Mouse (Mus musculus): ENCODE measurements around the gene Ror2. TPM values are rescaled to one million over a fixed set of nuclear protein-coding genes. Genes with fewer than 3 reads are reported as not detected.

The Ror2 gene
- polyA plus RNA-seq, 1 experiment from 2014 or later, result 6.9 TPM

- Histone ChIP-seq H3K4me3 (ENCODE audit: low read depth, low read length) (no peak overlapping the region), H3K36me3 (ENCODE audit: control insufficient read depth, insufficient read depth, low read length) (no peaks in the 10 kb centered on the region), H3K27me3 (ENCODE audit: control insufficient read depth, insufficient read depth, low read length) (no peaks in the 10 kb centered on the region), H3K9ac (ENCODE audit: low read length) (no peak overlapping the region; the same call in 1 of the 2 replicates), H3K4me1 (replicated peaks; ENCODE audit: control insufficient read depth, insufficient read depth) (peaks cover 22% of the 10 kb centered on the region), H3K4me2 (replicated peaks; ENCODE audit: low read depth) (0 out of 2 replicates have a peak overlapping the region, but pooled peaks have one; percentile 14), H3K27ac (replicated peaks) (peak overlapping the region; percentile 45), H3K9me3 (ENCODE audit: control insufficient read depth, low read length) (no peaks in the 10 kb centered on the region)
- no peak for TF ChIP-seq CTCF (IDR thresholded peaks at IDR 0.05; ENCODE audit: low read depth)
- no peak for TF ChIP-seq EP300 (optimal IDR thresholded peaks at IDR 0.05)
- DNase-seq (ENCODE audit: low spot score), result no peak
- WGBS, result 47% methylated on average over 18 of the region's 18 CpGs
- no peak for ATAC-seq (ENCODE audit: low FRiP score, low TSS enrichment)
These were observed 49.2 kb downstream of the Ror2 start for GRCm38 (mm10) chr13:53236434-53237401.

GRCm38 (mm10) chr13:53235953-53236352 lies 50.0 kb downstream of the Ror2 start:
- peaks cover 22% of the 10 kb centered on the region for H3K4me1 ChIP-seq (replicated peaks; ENCODE audit: control insufficient read depth, insufficient read depth)
- no peaks in the 10 kb centered on the region for H3K36me3 ChIP-seq (ENCODE audit: control insufficient read depth, insufficient read depth, low read length)
- no peak overlapping the region for H3K4me3 ChIP-seq (ENCODE audit: low read depth, low read length)
- 38% methylated on average over 7 of the region's 7 CpGs for WGBS
- H3K4me2 ChIP-seq (replicated peaks; ENCODE audit: low read depth), result no peak overlapping the region
- H3K9ac ChIP-seq (ENCODE audit: low read length), result no peak overlapping the region
- H3K27me3 ChIP-seq (ENCODE audit: control insufficient read depth, insufficient read depth, low read length), result no peaks in the 10 kb centered on the region
- DNase-seq (ENCODE audit: low spot score) (no peak), ATAC-seq (ENCODE audit: low FRiP score, low TSS enrichment) (no peak)
- no peaks in the 10 kb centered on the region for H3K9me3 ChIP-seq (ENCODE audit: control insufficient read depth, low read length)
- TF ChIP-seq CTCF (IDR thresholded peaks at IDR 0.05; ENCODE audit: low read depth), result no peak
- TF ChIP-seq EP300 (optimal IDR thresholded peaks at IDR 0.05), result no peak
- H3K27ac ChIP-seq (replicated peaks), result no peak overlapping the region

DNA sequence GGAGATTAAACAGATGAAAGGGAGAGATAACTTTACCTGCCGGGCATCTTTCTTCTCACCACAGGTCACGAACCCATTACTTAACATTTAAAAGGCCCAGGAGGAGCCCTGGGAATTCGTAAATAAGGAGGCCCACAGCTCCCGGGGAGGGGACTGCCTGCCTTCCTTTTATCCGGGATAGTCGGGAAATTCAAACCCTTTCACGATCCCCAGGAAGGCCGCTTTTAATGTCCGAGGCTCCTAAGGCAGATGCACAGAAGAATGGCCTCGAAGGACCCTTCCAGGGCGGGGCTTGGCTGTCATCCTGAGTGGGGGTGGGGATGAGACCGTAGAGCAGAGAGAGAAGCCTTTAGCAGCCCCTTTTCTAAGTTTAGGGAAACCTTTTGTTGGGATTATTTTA lies 51.1 kb downstream of the Ror2 start:
- no peak for TF ChIP-seq EP300 (optimal IDR thresholded peaks at IDR 0.05)
- no peak for TF ChIP-seq CTCF (IDR thresholded peaks at IDR 0.05; ENCODE audit: low read depth)
- no peak for DNase-seq (ENCODE audit: low spot score)

DNA sequence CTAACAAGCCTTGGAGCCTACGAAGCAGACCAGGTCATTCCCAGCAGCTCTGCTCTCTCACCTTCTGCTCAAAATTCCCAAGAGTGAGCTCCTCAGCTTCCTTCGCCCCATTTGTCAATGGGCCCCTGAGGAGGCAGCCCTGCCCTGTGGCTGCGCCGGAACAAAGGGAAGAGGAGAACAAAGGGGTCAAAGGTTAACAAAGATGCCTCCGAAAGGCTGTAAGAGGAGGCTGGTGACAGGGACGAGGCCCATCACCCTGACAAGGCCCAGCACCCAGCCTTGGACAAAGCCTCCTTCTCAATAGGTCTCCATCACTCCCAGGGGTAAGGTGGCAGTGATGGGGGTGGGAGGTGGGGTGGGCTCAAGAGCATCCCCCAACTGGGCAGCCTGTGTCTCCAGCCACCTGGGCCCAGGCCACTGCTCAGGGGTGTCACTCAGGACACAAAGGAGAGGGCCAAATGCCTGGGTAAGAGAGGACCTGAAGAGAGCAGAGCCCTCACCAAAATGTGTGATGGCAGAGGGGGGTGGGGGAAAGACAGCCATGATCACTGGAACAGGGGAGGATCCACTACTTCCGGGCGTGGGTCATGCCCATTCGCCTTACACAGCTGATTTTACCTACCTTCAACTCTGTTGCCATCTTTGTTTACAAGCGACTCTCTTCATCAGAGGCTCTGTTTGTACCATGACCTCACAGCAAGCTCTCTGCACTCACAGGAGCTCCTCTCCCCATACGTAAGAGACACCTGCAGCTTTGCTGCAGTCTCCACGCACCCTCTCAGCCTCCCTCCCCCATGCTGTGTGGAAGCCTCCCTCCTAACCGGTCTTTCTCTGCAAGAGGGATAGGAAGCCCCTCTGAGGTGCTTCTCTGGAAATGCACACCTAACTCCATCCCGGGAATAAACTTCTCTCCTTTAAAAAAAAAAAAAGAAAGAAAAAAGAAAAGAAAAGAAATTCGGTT lies 51.8 kb downstream of the Ror2 start:
- WGBS, result 60% methylated on average over 15 of the region's 15 CpGs
- Histone ChIP-seq H3K27ac (replicated peaks) (peak overlapping the region; percentile 45; the same call in 1 of the 2 replicates), H3K9me3 (ENCODE audit: control insufficient read depth, low read length) (no peaks in the 10 kb centered on the region)

More for the DNA sequence above, 51.1 kb downstream of the Ror2 start:
- no peaks in the 10 kb centered on the region for H3K9me3 ChIP-seq (ENCODE audit: control insufficient read depth, low read length)
- no peak overlapping the region for H3K4me2 ChIP-seq (replicated peaks; ENCODE audit: low read depth)
- no peaks in the 10 kb centered on the region for H3K36me3 ChIP-seq (ENCODE audit: control insufficient read depth, insufficient read depth, low read length)
- H3K27ac ChIP-seq (replicated peaks), result no peak overlapping the region
- ATAC-seq (ENCODE audit: low FRiP score, low TSS enrichment), result no peak
- H3K4me1 ChIP-seq (replicated peaks; ENCODE audit: control insufficient read depth, insufficient read depth), result peaks cover 22% of the 10 kb centered on the region
- H3K4me3 ChIP-seq (ENCODE audit: low read depth, low read length), result no peak overlapping the region
- no peak overlapping the region for H3K9ac ChIP-seq (ENCODE audit: low read length)
- no peaks in the 10 kb centered on the region for H3K27me3 ChIP-seq (ENCODE audit: control insufficient read depth, insufficient read depth, low read length)
- 18% methylated on average over 12 of the region's 12 CpGs for WGBS

DNA sequence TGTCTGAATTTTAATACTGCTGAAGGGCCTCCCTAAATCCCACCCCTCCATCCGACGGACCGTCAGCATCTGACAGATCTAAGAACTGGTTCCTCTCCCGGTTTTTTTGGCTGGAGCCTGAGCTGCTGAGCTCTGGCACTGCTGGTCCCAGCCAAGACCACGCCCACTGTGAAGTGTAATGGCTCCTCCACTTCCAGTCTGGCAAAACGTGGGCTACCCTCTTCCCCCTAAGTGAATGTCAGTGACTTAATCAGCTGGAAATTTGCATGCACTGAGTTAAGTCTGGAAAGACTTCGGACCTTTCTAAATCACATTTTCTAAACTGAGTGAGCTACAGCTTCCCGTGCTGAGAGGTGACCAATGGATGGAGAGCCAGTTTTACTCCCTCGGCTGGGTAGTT lies 52.5 kb downstream of the Ror2 start:
- TF ChIP-seq EP300 (optimal IDR thresholded peaks at IDR 0.05) (no peak), CTCF (IDR thresholded peaks at IDR 0.05; ENCODE audit: low read depth) (no peak)
- ATAC-seq (ENCODE audit: low FRiP score, low TSS enrichment), result peak; percentile 56

More for the DNA sequence above, 51.8 kb downstream of the Ror2 start:
- no peak; the same call in 1 of the 2 replicates for ATAC-seq (ENCODE audit: low FRiP score, low TSS enrichment)
- Histone ChIP-seq H3K4me1 (replicated peaks; ENCODE audit: control insufficient read depth, insufficient read depth) (peaks cover 22% of the 10 kb centered on the region), H3K36me3 (ENCODE audit: control insufficient read depth, insufficient read depth, low read length) (no peaks in the 10 kb centered on the region), H3K4me3 (ENCODE audit: low read depth, low read length) (no peak overlapping the region), H3K9ac (ENCODE audit: low read length) (no peak overlapping the region), H3K27me3 (ENCODE audit: control insufficient read depth, insufficient read depth, low read length) (no peaks in the 10 kb centered on the region), H3K4me2 (replicated peaks; ENCODE audit: low read depth) (no peak overlapping the region)
- DNase-seq (ENCODE audit: low spot score), result no peak
- TF ChIP-seq EP300 (optimal IDR thresholded peaks at IDR 0.05) (no peak), CTCF (IDR thresholded peaks at IDR 0.05; ENCODE audit: low read depth) (no peak)

More for the DNA sequence above, 52.5 kb downstream of the Ror2 start:
- H3K9me3 ChIP-seq (ENCODE audit: control insufficient read depth, low read length), result no peaks in the 10 kb centered on the region
- 15% methylated on average over 9 of the region's 9 CpGs for WGBS
- DNase-seq (ENCODE audit: low spot score), result no peak
- H3K27ac ChIP-seq (replicated peaks), result peak overlapping the region; percentile 45; the same call in 1 of the 2 replicates
- H3K4me1 ChIP-seq (replicated peaks; ENCODE audit: control insufficient read depth, insufficient read depth), result peaks cover 22% of the 10 kb centered on the region
- no peak overlapping the region for H3K4me3 ChIP-seq (ENCODE audit: low read depth, low read length)
- no peaks in the 10 kb centered on the region for H3K36me3 ChIP-seq (ENCODE audit: control insufficient read depth, insufficient read depth, low read length)
- no peaks in the 10 kb centered on the region for H3K27me3 ChIP-seq (ENCODE audit: control insufficient read depth, insufficient read depth, low read length)
- no peak overlapping the region for H3K9ac ChIP-seq (ENCODE audit: low read length)
- no peak overlapping the region for H3K4me2 ChIP-seq (replicated peaks; ENCODE audit: low read depth)
